Mouse (Mus musculus) hindbrain, postnatal 0 days (tissue): Measurements from ENCODE around the gene Jpt1. TPM values are rescaled to one million over a fixed set of nuclear protein-coding genes. Genes with fewer than 3 reads are reported as not detected.

Experiments used
- ATAC-seq: fragments of 200-750 bp; cut with Nextera tagmentation; 2 replicates; pipeline ENCODE4 v1.8.0; 2017; ENCODE audit warnings: mild to moderate bottlenecking, moderate TSS enrichment, moderate library complexity
- DNase-seq: peaks from one replicate; pipeline ENCODE4 v3.0.0-alpha.2; 2015; ENCODE audit warnings: low spot score
- H3K27ac ChIP-seq: fragments of 300-500 bp; sonication (generic); 2 replicates; pipeline ENCODE4 v1.5.1; 2014; ENCODE audit warnings: mild to moderate bottlenecking
- H3K27me3 ChIP-seq: fragments of 300-500 bp; sonication (generic); 2 replicates; pipeline ENCODE4 v1.6.1; 2014; ENCODE audit warnings: low read length, mixed read lengths; ENCODE audit not compliant: insufficient read depth
- H3K36me3 ChIP-seq: fragments of 300-500 bp; sonication (generic); 2 replicates; pipeline ENCODE4 v1.6.1; 2014; ENCODE audit warnings: low read length, mixed read lengths; ENCODE audit not compliant: insufficient read depth
- H3K4me1 ChIP-seq: fragments of 300-500 bp; sonication (generic); 2 replicates; pipeline ENCODE4 v1.6.1; 2014; ENCODE audit warnings: antibody characterized with exemption, low read length, mixed read lengths; ENCODE audit not compliant: insufficient read depth
- H3K4me2 ChIP-seq: fragments of 300-500 bp; sonication (generic); 2 replicates; pipeline ENCODE4 v1.6.1; 2014; ENCODE audit warnings: low read depth, mild to moderate bottlenecking, low read length, moderate library complexity, mixed read lengths
- H3K4me3 ChIP-seq: fragments of 300-500 bp; sonication (generic); 2 replicates; pipeline ENCODE4 v1.5.1; 2014; ENCODE audit warnings: low read length
- H3K9ac ChIP-seq: fragments of 300-500 bp; sonication (generic); replicated peaks from 2 replicates; pipeline ENCODE4 v1.6.1; 2014; ENCODE audit warnings: mild to moderate bottlenecking, low read length, moderate library complexity, mixed read lengths
- H3K9me3 ChIP-seq: fragments of 300-500 bp; sonication (generic); 2 replicates; pipeline ENCODE4 v1.6.1; 2016; ENCODE audit warnings: low read length, mixed read lengths
- CTCF ChIP-seq: IDR thresholded peaks from 2 replicates; pipeline ENCODE4 v1.5.1; 2016; ENCODE audit warnings: antibody characterized with exemption, control low read depth, low read depth
- WGBS: fragments of 180-500 bp; shearing (Covaris S2); extraction: QIAGEN DNeasy Blood & Tissue Kit; methylation state at CpG from one replicate; pipeline ENCODE4 v1.1.7; 2014; 5-methylcytosine and 5-hydroxymethylcytosine counted together
- polyA plus RNA-seq: library from polyadenylated mRNA; unstranded; fragments of >200 nt; fragmentation: Nextera tagmentation; extraction: Ambion mirVana; gene quantifications from 2 replicates; pipeline ENCODE4 v1.2.1, GENCODE M21; 2015
- total RNA-seq: library from RNA; depleted of rRNA; stranded (reverse); fragments of >200 nt; gene quantifications from 2 replicates; pipeline ENCODE4 v1.2.3, GENCODE M21; 2014

Gene Jpt1
- total and polyA plus RNA-seq, 2 experiments from 2014 or later, result 655 to 1,016 TPM

DNA sequence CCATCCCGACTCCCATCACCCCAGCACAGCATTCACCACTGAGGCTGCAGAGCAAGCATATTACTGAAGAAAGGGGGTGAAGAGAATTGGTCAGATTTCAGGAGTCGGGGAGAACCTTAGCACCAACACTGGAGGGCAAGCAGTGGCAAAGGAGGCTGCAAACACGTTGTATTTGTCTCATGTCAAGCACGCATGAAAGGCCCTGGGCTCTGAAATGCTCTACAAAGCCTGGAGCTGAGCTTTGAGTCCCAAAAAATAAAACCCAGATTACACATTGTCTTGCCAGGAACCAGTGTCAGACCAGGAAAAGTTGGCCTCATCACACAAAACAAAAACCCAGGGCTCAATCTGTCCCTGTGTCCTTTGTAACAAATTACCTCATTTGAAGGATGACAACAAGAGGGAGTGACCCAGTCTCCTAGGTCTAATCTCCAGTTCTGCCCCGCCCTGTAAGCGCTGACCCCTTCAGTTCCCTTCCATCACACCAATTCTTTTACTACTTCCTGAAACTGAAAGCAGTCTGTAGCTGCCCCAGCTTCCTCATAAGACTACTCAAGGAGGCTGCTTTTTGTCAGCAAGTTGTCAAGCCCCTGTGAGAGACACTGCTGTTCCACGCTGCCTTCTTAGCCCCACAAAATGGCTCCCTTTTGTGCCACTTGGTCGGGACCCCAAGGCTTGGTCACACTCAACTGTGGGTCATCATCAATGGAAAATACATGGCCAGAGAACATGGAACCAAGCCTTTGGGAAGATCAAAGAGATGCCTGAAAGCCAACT, 1.6 kb downstream of the Jpt1 start:
- H3K9me3 ChIP-seq, result no peaks in the 10 kb centered on the region
- peak overlapping the region; percentile 100 for H3K4me3 ChIP-seq
- 11% methylated on average over 8 of the region's 8 CpGs for WGBS
- H3K9ac ChIP-seq, result peak overlapping the region; percentile 97
- H3K36me3 ChIP-seq, result no peaks in the 10 kb centered on the region
- peak overlapping the region; percentile 81 for H3K27ac ChIP-seq
- H3K4me2 ChIP-seq, result peak overlapping the region; percentile 83
- H3K27me3 ChIP-seq, result no peaks in the 10 kb centered on the region
- no peak for ATAC-seq
- H3K4me1 ChIP-seq, result peaks cover 16% of the 10 kb centered on the region
- TF ChIP-seq CTCF, result no peak
- peak; percentile 36 for DNase-seq

DNA sequence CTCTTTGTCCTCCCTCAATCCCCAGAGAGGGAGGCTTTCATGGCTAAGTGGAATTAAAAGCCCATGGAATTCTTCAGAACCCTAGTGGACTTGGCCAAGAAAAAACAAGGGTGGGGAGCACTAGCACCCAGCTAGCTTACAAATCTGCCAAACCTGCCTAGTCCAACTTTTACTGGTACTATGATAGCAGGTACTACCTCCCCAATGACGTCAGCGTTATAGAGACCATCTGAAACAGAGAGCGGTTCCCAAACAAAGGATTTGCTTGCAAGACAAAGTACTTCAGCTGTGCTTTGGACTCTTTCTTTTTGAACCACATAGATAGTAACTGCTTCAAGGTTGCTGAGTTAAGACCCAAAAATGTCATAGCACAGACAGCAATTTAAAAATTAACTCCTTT, 2.2 kb downstream of the Jpt1 start:
- peak overlapping the region; percentile 100 for H3K4me3 ChIP-seq
- H3K27ac ChIP-seq, result peak overlapping the region; percentile 81
- H3K4me1 ChIP-seq, result peaks cover 16% of the 10 kb centered on the region
- TF ChIP-seq CTCF, result no peak
- H3K4me2 ChIP-seq, result peak overlapping the region; percentile 83
- no peaks in the 10 kb centered on the region for H3K27me3 ChIP-seq
- H3K36me3 ChIP-seq, result no peaks in the 10 kb centered on the region
- no peaks in the 10 kb centered on the region for H3K9me3 ChIP-seq
- 10% methylated on average over 3 of the region's 3 CpGs for WGBS
- peak overlapping the region; percentile 97 for H3K9ac ChIP-seq
- ATAC-seq, result no peak
- peak; percentile 69 for DNase-seq

DNA sequence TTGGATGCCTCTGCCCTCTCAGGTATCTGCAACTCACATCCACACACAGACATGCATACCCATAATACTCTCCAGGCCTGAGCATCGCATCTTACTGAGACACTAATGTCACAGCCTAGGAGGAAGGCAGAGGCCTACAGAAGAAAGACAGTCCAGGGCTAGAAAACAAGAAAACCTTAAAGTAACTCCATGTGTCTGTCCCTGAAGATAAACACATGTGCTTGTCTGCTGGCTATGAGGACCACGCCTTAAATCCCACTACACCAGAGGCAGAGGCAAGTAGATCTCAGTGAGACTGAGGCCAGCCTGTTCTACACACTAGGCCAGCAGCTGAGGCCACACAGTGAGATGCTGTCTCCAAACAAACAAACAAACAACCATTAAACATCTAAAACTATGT, 3.1 kb downstream of the Jpt1 start:
- Histone ChIP-seq H3K27me3 (no peaks in the 10 kb centered on the region), H3K9me3 (no peaks in the 10 kb centered on the region), H3K27ac (peak overlapping the region; percentile 81; the same call in 1 of the 2 replicates), H3K9ac (peak overlapping the region; percentile 97), H3K4me3 (peak overlapping the region; percentile 100), H3K4me1 (peaks cover 16% of the 10 kb centered on the region), H3K36me3 (no peaks in the 10 kb centered on the region), H3K4me2 (peak overlapping the region; percentile 83)
- DNase-seq (no peak), ATAC-seq (no peak)
- no peak for TF ChIP-seq CTCF
- 54% methylated on average over 2 of the region's 2 CpGs for WGBS

DNA sequence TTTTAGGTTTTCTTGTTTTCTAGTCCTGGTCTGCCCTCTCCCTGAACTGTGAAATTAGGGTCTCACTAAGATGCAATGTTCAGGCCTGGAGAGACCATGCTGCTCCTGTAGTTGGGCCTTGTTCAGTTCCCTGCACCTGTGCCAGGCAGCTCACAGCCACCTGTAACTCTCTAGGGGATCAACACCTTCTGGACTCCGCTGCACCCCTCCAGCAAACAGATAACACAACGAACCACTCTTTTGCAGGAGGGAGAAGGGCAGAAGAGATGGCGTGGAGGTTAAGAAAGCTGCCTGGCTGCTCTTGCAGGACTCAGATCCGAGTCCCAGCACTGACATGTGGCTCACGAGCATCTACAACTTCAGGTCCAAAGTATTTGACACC, 3.7 kb downstream of the Jpt1 start:
- H3K4me3 ChIP-seq, result peak overlapping the region; percentile 100
- DNase-seq (no peak), ATAC-seq (no peak)
- no peaks in the 10 kb centered on the region for H3K36me3 ChIP-seq
- no peak for TF ChIP-seq CTCF
- H3K4me1 ChIP-seq, result peaks cover 16% of the 10 kb centered on the region
- H3K9ac ChIP-seq, result peak overlapping the region; percentile 97; the same call in 1 of the 2 replicates
- WGBS, result 36% methylated on average over 5 of the region's 5 CpGs
- peak overlapping the region; percentile 83 for H3K4me2 ChIP-seq
- H3K27me3 ChIP-seq, result no peaks in the 10 kb centered on the region
- no peaks in the 10 kb centered on the region for H3K9me3 ChIP-seq
- H3K27ac ChIP-seq, result no peak overlapping the region

DNA sequence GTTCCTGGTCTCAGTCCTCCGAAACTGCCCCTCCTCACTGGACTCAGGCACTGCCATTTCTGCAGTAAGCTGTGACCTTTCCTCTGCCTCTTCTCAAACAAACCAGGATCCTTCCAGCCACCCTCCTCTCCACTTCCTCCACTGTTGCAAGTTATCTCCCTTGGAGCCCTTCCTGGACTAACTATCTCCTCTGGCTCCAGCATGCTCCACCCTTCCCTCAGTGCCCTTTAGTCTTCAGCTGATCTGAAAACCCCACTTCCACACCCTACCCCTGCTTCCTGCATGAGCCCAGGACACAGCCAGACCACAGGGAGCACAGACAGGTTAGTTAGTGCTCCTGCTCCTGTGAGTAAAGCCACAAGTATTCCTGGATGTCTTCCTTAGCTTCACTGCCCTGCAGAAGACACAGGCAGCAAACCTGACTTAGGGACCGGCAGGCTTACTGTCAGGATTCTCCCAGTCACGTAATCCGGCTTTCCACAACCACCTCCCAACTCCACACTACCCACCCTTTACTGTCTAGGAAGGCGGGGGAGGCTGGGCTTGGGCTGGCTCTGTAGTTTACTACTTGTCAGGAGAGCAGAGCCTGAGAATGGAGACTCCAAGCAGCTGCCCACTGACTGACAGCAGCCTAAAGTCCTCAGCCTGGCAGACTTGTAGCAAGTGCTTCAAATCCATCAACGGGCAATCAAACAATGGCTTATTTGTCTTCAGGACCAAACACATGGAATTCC, 4.2 kb downstream of the Jpt1 start:
- DNase-seq (no peak), ATAC-seq (no peak)
- WGBS, result 19% methylated on average over 6 of the region's 6 CpGs
- no peak for TF ChIP-seq CTCF
- peak overlapping the region; percentile 83 for H3K4me2 ChIP-seq
- H3K36me3 ChIP-seq, result no peaks in the 10 kb centered on the region
- H3K4me3 ChIP-seq, result peak overlapping the region; percentile 100; the same call in 1 of the 2 replicates
- peak overlapping the region; percentile 97; the same call in 1 of the 2 replicates for H3K9ac ChIP-seq
- H3K9me3 ChIP-seq, result no peaks in the 10 kb centered on the region
- H3K27ac ChIP-seq, result no peak overlapping the region
- H3K27me3 ChIP-seq, result no peaks in the 10 kb centered on the region
- peaks cover 16% of the 10 kb centered on the region for H3K4me1 ChIP-seq

DNA sequence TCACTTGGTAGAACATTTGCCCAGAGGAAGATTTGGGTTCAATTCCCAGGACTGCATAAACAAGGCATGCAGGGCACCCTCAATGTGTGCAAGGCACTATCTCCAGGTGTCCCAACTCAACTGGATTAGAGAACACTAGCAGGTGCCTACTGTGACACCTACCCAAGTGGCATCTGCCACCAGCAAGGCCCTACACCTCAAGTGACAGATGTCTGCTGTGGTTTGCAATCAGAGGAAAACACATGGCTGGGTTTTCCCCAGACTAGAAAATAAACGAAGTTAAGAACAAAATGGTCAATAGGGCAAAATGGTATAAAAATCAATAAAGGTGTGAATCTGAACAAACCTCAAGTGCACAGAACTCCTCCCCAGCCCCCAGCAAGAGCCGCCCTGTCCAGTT, 6.1 kb downstream of the Jpt1 start:
- Histone ChIP-seq H3K9me3 (no peaks in the 10 kb centered on the region), H3K4me3 (no peak overlapping the region), H3K9ac (no peak overlapping the region), H3K27ac (no peak overlapping the region), H3K27me3 (no peaks in the 10 kb centered on the region), H3K4me1 (peaks cover 16% of the 10 kb centered on the region), H3K36me3 (no peaks in the 10 kb centered on the region; the same call in 1 of the 2 replicates), H3K4me2 (no peak overlapping the region)
- ATAC-seq (no peak), DNase-seq (no peak)
- 74% methylated on average over 2 of the region's 2 CpGs for WGBS
- TF ChIP-seq CTCF, result no peak
